Mouse (Mus musculus) megakaryocyte-erythroid progenitor cell, adult 5-6 weeks (primary cell): Measurements from ENCODE around the gene Rexo4. TPM values are rescaled to one million over a fixed set of nuclear protein-coding genes. Genes with fewer than 3 reads are reported as not detected.

ENCODE experiments used
- ATAC-seq: replicated peaks from 2 replicates; pipeline ENCODE4 v1.8.0; 2016; ENCODE audit warnings: mild to moderate bottlenecking, inconsistent platforms; ENCODE audit not compliant: severe bottlenecking, poor library complexity, low FRiP score, low TSS enrichment
- total RNA-seq, 2 experiments: library from RNA; stranded (forward) in 1 of 2; stranded (reverse) in 1 of 2; fragments of 200-1000, 215-1000 nt in 1 of 2; fragments of >200 nt in 1 of 2; fragmentation: Nextera tagmentation in 1 of 2; gene quantifications; 2 replicates each; pipeline ENCODE4 v1.2.3; 2014 to 2017

Rexo4 gene
- total RNA-seq, 2 experiments from 2014 or later: 56.8 to 109 TPM

DNA sequence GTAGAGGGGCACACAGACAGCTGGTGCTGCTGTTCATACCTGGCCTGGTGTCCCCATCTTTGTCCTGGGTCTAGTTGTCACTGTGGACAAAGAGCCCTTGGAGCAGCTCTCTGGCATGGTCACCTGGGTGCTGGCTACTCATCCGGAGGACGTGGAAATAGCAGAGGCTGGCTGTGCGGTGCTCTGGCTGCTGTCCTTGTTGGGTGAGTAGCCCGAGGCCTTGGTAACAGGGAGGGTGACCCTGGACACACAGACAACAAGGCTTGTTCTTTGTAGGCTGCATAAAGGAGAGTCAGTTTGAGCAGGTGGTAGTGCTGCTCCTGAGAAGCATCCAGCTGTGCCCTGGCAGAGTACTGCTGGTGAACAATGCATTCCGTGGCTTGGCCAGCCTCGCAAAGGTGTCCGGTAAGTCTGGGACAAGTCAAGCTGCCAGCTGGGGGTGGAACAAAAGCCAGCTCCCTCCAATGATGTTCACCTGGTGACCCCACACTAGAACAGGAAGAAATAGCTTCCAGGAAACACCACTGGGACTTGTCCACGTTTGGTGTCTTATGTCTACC, 12.8 kb downstream of the Rexo4 start:
- ATAC-seq: no peak

DNA sequence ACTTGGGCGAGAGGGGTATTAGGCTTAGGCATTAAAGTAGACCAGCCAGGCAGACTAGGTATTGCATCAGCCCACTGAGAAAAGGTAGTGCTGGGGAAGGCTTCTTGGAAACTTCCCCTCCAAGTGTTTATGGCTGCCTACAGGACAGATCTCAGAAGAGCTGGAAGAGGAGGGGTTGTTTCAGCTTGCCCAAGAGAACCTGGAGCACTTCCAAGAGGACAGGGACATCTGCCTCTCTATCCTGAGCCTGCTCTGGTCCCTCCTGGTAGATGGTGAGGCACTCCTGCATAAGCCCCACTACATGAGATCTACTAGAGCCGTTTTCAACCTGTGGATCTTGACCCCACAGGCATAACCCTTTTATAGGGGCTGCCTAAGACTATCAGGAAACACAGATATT, 13.8 kb downstream of the Rexo4 start:
- ATAC-seq: no peak

DNA sequence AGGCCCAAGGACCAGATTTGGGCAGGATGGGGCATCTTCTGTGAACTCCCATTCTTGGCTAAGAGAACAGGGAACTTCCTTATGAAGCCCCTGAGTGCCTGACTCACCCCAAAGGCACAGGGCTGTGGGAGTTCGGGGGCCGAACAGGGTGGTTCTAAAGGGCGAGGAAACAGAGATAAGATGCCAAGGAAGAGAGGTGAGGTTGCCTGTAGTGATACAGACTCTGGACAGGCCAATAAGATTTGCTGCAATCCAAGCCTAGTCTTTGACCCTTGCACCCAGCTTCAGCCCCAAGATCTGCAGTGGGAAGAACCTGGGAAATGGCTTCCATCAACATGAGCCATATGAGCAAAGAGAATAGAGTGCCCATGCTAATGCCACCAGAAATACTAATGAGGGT, 20.9 kb downstream of the Rexo4 start:
- ATAC-seq: no peak

DNA sequence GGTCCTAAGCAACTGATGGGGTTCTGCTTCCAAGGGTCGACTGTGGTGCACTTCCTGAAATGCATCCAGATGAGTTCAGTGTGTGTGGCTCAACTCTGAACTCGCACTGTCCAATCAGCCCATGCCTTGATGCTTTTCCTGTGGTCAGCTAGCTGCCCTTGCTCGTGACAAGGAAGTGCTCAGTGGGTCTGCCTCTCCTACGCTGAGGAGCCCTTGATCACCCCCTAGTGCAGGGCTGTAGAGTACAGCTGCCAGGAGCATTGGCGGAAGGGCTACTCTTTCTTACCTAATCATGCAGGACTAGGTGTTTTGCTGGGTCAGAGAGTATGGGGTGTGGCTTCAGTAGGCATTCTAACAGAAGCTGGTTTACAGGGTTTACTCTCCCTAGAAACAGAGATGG, 22.6 kb downstream of the Rexo4 start:
- ATAC-seq: peak; percentile 69; the same call in 1 of the 2 replicates

DNA sequence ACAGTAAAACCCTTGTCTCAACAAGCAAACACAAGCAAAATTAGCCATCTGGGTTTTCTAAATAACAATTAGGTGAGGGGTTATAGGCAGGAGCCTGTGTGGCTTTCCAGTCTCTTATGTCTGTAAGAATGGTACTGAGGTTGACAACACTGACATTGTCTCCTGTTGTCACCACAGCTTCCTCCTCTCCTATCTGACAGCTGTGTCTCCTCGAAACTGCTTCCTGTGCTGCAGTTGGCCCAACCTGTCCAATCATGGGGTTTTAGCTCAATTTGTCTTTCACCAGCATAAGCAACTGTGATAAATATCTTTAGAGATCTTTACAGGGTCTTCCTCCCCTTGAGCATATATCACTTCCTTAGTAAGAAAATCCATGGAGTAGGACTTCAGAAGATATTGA, 27.8 kb downstream of the Rexo4 start:
- no peak for ATAC-seq

DNA sequence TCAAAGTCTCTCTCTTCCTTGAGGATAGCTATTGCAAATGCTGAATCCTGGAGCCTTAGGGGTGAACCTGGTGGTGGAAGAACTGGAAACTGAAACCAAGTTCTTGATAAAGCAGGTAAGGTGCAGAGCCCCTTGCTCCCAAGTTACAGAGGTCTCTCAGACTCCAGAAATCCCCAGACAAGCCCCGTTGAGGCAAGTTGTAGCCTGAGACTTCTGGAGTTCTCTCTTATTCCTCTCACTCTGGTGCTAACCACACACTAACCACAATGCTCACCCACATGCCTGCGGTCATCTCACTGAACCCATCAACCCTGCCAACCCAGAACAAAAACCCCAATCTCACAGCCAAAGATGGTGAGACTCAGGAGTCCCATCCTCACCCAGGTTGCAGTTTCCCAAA, 28.9 kb downstream of the Rexo4 start:
- ATAC-seq: no peak

DNA sequence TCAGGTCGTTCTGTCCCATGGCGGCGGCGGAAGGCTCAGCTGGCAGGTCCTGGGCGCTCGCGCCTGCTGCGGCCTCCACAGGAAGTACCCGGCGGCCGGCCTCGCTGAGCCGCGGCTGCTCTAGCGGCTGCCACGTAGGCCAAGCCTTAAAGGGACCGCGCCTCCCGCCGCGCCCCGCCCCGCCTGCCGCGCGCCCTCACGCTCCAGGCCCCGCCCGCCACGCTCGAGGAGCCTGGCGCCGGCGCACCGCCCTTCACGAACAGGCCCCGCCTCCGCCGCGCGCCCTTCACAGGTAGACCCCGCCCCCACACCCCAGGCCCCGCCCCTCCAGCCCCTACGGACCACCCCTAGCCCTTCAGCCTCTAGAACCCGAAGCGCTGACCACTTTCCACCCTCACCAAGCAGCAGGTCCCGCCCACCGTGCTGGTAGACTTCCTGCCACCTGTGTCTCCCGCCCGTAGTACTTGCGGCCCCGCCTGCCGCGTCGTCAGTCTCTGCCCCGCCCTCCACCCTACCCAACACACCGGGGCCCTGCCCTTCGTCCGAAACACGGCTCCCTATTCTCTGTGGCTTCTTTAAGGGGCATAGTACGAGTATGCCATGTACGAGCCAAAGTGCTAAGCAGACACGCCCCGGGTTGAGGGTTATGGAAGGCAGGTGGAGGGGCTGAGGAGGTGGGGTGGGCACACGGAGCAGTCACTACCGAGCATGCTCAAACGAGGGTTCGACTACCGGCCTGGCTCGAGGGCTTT, 30.7 kb downstream of the Rexo4 start, which contains the start of the genes Surf4 and Stkld1:
Surf4 (minus strand) TSS at position 625 of the 752 bp plus-strand sequence.
Stkld1 (plus strand) TSS at position 744 of the 752 bp plus-strand sequence.
- peak; percentile 93 for ATAC-seq

DNA sequence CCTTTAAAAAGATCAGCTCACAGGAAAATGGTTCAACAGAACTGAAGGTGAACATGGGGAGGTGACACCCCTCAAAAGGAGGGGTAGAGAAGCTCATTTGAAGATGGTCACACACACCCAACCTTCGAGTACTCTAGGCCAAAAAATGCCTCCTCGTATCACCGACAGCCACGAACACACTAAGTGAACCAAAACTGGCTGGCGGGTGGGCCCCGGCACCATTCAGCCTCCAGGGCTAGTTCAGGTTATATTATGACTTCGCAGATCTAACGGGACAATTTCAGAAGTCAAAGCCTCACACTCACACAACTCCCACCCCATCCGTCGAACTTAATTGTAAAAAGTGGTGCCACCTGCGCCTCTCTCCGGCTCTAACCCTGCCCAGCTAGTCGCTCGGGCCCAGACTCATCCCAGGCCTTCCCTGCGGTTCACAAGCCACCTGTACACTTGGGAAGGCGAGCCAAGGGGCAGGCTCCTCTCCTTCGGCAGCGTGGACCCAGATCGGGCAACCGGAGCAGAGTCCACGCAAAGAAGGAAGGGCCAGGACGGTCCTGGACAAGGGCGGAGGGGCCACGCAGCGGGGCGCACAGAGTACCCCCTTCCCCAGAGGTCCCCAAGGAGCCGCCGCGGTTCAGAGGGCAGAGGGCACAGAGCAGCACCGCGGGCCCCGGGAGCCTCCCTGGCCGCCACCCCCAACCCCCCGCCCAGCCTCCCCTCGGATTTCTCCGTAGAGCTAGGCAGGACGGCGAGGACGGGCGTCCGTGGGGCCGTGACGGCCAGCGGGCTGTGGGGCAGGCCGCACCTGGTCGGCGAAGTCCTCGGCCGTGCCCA, 31.5 kb downstream of the Rexo4 start:
- ATAC-seq: 0 out of 2 replicates have a peak, but pooled peaks have one; percentile 10

DNA sequence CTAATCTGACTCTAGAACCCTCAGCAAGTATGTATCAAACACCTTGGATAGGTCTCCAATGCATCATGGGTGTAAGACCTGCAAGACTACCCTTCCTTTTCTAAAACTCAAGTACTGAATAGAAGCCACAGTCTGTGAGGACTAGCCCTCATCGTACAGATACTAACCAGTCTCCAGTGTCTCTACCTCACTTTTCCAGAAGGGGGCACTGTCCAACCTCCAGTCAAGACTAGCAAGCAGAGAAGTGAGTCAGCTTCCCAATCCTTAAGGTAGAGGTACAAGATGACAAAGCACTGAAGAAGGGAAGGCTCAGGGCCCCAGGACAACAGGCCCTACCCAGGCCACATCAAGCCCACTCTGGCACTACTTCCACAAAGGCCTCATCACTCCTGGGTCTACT, 33.8 kb downstream of the Rexo4 start:
- ATAC-seq: peak; percentile 34; the same call in 1 of the 2 replicates

DNA sequence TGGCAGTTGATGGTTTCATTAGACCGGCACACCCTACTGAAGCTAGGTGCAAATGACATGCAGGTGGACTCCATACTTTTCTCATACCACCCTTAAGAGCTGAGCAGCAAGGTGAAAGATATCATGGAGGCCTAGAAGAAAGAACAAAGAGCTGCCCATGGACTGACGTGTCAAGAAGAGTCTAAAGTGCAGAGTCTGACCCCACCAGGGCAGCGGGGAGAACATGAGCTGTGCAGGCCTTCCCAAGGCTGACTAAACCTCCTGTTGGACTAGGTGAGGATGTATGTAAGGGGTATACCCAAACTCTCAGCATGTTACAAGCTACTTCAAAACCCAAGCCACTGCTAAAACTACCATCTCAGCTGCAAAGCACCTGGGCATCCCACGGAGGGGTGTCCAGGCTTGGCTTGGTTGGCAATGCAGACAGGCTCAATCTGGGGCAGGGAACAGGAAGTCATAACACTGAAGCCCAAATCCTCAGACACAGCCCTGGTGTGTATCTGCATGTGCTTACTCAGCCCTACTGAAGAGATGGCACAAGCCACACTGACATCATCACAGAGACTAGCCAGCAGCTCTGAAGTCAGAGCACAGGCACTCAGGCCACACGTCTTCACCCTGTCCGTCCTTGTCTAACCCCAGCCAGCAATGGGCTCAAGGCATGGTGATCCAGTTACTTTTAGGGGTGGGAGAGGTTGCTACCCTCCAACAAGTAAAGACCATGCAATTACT, 36.3 kb downstream of the Rexo4 start:
- no peak for ATAC-seq

DNA sequence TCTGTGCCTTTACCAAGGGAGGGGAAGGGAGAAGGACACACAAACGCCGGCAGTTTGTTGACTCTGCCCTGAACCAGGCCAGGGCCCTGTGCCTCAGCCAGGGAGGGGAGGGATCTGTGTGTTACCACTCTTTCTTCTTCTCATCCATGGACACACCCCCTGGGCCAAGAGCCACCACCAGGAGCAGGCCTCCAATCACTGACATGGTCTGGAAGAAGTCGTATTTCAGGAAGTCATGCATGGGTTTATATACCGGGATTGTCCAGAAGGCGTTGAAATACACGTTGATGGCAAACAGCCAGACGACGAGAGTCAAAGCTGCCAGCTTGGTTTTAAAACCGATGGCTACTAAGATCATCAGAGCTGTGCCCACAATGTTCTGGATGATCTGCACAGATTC, 42.4 kb downstream of the Rexo4 start:
- no peak for ATAC-seq

DNA sequence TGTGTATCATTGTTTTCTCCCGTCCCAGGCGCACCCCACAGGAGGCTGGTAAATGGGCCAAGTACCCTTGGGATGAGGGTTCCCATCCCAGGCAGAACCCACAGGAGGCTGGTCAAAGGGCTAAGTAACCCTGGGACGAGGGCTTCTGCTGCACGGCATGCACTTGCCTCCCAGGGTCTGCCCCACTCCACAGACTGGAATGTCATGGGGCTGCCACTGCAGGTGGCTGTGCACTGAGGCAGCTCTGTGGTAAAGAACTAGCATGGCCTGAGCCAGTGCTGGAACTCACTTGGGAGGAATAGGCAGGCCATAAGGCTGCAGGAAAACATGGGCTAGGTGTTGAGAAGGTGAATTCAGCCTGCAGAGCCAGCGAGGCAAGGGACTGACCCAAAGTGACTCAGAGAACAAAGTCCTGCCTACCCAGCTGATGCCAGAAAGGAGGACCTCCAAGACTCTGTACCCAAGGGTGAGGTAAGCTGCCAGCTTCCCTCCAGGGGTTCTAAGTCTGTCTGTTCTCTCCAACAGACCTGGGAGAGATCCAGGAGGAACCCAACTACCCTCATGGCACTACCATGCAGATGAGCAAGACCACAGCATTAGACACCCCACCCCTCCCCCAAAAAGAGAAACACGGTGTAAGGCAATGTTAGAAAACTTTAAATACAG, 43.9 kb downstream of the Rexo4 start:
- no peak for ATAC-seq

DNA sequence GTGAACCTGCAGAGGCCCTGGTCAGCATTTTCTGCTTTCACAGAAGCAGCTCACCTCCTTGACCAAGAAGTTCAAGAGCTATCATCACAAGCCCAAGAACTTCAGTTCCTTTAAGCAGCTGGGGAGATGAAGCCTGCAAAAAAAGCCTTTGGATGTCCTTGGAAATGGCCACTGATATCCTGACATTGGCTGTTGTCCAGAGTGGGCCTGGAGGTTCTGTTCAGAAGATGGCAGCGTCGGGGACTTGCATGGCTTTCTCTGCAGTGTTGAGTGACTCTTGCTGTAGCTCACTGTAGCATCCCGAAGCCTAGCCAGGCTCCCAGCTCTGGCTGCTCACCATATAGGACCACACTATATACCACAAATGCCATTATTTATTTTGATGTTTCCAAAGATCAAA, 44.5 kb downstream of the Rexo4 start:
- ATAC-seq: no peak

DNA sequence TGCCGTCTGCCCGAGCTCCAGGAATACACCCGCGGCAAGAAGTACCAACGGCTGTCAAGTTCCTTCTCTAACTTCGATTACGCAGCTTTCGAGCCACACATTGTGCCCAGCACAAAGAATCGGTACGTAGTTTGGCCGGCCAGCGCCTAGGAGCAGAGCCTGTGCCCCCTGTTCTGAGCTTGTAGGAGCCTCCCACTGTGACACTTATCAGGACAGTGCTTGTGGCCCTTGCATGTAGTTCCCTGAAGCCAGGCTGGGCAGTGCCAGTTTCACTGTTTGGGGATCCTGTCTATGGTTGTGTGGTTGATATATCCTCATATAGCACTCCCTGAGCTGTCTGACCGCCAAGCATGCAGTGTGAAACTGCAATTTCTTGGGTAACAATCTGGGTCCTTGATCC, 47.4 kb downstream of the Rexo4 start:
- peak; percentile 46 for ATAC-seq

DNA sequence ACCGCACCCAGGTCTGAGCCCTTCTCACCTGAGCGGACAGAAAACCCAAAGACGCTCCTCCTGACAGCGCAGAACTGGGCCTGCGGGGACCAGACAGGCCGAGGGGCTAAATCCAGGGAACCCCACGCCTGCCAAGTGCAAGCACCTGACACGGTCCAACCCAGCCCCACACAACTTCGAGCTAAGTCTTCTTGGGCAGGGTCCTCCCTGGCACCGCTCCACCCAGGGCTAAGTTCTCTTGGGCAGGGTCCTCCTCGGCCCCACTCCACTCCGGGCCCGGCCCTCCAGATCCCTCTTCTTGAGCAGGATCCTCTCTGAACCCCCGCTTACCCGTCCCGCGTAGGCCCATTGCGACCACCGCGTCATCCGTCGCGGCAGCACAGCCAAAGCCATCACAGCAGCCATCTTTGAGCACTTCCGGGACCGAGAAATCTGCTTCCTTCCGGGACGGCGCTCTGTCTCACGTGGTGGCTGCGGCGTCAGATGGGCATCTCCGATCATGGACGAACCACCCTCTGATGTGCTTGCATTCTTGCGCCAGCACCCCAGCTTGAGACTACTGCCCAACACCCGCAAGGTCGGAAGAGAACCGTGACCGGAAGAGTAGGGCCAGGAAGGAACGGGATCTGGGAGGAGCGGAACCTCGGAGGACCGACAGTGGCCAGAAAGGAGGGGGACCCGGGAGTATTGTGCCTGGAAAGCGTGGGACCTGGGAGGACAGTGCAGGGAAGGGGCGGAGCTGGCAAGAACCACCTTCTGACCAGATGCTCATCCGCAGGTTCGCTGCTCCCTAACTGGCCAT, 48.1 kb downstream of the Rexo4 start, which contains the start of the genes Surf2 and Surf1:
Surf2 (plus strand) TSS at position 441 of the 802 bp plus-strand sequence.
Surf1 (minus strand) TSS at position 604 of the 802 bp plus-strand sequence.
- ATAC-seq: peak; percentile 74

DNA sequence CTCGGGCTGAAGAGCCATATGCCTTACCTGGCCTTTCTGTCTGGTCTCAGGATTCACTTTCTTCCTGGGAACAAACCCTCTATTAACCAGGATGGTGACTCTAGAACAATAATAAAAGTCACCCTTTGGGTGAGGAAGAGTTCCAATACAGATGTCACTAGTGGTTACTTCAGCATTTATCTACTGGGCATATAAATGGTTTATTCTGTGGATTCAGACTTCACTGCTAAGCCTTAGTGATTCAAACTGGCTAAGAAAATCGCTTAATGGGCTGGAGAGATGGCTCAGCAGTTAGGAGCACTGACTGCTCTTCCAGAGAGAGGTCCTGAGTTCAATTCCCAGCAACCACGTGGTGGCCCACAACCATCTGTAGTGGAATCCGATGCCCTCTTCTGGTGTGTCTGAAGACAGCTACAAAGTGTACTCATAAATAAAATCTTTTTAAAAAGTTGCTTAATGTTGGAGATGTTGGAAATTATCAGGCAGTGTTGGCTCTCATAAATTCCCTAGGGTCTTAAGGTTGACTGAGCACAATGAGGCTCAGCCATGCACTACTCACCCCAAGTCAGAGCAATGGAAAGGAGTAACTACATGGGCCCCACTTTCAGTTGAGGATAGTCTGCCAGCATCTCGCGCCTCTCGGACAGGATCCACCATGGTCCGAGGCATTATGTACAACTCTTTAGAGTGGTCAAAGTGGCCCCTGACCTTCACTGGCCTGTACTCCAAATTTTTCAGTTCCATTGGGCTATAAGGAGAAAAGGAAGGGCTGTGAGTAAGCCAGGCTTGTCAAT, 49.8 kb downstream of the Rexo4 start:
- ATAC-seq: no peak

DNA sequence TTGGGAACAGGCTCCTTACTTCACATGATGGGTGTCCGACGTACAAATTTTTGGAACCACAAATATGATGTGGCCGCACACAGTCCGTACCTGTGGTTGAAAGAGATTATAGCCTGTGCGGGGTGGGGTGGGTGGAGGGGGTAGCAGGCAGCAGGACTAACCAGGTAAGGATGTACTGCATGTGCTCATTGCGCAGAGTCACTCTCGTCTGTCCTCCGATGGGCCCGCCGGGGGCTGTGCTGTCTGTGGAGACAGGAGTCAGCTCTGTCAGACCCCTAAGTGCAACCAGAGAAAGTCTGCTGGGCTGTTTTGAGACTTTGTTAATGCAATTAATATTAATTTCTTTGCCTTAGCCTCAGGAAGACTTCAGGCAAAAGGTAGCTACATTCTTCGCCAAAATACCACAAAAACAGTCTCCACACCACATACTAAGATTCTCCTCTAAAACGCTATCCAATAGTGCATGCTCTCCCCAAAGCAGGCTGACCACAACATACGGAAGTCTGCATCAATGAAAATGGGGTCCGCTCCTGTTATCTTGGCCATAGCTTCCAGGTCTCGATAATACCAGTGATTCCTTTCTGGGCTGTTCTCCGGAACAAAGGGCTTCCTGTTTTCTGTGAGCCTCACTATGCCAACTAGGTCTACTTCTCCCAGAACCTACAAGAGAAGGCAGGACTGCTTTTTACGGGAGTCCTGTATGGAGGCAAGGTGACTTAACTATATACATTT, 50.6 kb downstream of the Rexo4 start:
- ATAC-seq: no peak
